Mouse (Mus musculus) stomach, postnatal 0 days (tissue): ENCODE measurements around the gene Tlr2. TPM values are rescaled to one million over a fixed set of nuclear protein-coding genes. Genes with fewer than 3 reads are reported as not detected.
A peak's percentile ranks its signal among the peaks of the same experiment; 100 is the strongest.
"Not testable (repeated sequence)": the region's sequence is repeated elsewhere in the genome, so short reads cannot be mapped to it uniquely, and the experiment has no call there.

Source experiments
- ATAC-seq: fragments of 200-750 bp; cut with Nextera tagmentation; 2 replicates; pipeline ENCODE4 v1.8.0; 2017; ENCODE audit not compliant: low FRiP score, low TSS enrichment
- DNase-seq: peaks from one replicate; pipeline ENCODE4 v3.0.0-alpha.2; 2016; ENCODE audit warnings: low spot score
- H3K27ac ChIP-seq: fragments of 300-500 bp; sonication (generic); replicated peaks from 2 replicates; pipeline ENCODE4 v1.5.1; 2014; ENCODE audit warnings: mild to moderate bottlenecking, control low read depth
- H3K27me3 ChIP-seq: fragments of 300-500 bp; sonication (generic); 2 replicates; pipeline ENCODE4 v1.6.1; 2014; ENCODE audit warnings: low read length; ENCODE audit not compliant: control insufficient read depth, insufficient read depth
- H3K36me3 ChIP-seq: fragments of 300-500 bp; sonication (generic); 2 replicates; pipeline ENCODE4 v1.6.1; 2014; ENCODE audit warnings: low read length, mixed read lengths; ENCODE audit not compliant: control insufficient read depth, insufficient read depth
- H3K4me1 ChIP-seq: fragments of 300-500 bp; sonication (generic); replicated peaks from 2 replicates; pipeline ENCODE4 v1.6.1; 2014; ENCODE audit warnings: antibody characterized with exemption; ENCODE audit not compliant: control insufficient read depth, insufficient read depth
- H3K4me2 ChIP-seq: fragments of 300-500 bp; sonication (generic); replicated peaks from 2 replicates; pipeline ENCODE4 v1.6.1; 2014; ENCODE audit warnings: low read depth, mild to moderate bottlenecking, control low read depth, moderate library complexity
- H3K4me3 ChIP-seq: fragments of 300-500 bp; sonication (generic); 2 replicates; pipeline ENCODE4 v1.5.1; 2014; ENCODE audit warnings: low read depth, low read length, control low read depth
- H3K9ac ChIP-seq: fragments of 300-500 bp; sonication (generic); 2 replicates; pipeline ENCODE4 v1.6.1; 2014; ENCODE audit warnings: mild to moderate bottlenecking, low read length, control low read depth, mixed read lengths
- H3K9me3 ChIP-seq: fragments of 300-500 bp; sonication (generic); 2 replicates; pipeline ENCODE4 v1.6.1; 2016; ENCODE audit warnings: low read length; ENCODE audit not compliant: control insufficient read depth
- CTCF ChIP-seq: IDR thresholded peaks from 2 replicates; pipeline ENCODE4 v1.5.1; 2016; ENCODE audit warnings: antibody characterized with exemption, low read depth, mild to moderate bottlenecking, moderate library complexity
- EP300 ChIP-seq: optimal IDR thresholded peaks from 2 replicates; pipeline ENCODE3; 2016; ENCODE audit warnings: antibody characterized with exemption
- WGBS: fragments of 180-500 bp; shearing (Covaris S2); extraction: QIAGEN DNeasy Blood & Tissue Kit; methylation state at CpG from one replicate; pipeline ENCODE4 v1.1.7; 2014; 5-methylcytosine and 5-hydroxymethylcytosine counted together
- polyA plus RNA-seq: library from polyadenylated mRNA; unstranded; fragments of >200 nt; fragmentation: Nextera tagmentation; extraction: Ambion mirVana; gene quantifications from 2 replicates; pipeline ENCODE4 v1.2.1, GENCODE M21; 2015

Gene Tlr2
- polyA plus RNA-seq, 1 experiment from 2014 or later = 8.5 TPM

DNA sequence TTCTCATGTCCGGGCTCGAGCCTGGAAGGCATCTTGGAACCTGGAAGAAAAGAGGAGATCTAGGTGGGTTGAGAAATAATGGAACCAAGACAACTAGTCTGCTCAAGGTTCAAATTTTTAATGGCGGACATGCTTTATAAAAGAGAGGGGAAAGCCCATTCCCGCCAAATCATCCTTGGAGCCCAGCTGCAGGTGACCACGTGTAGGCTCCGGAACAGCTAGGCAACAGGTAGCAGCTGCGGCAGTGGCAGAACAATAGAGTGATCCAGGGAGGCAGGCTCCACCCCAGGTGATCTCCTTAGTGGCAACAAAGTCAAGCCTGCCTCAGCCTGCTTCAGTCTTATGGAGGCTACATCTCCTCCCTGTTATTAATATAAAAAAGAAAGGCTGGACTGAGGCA, 30.0 kb upstream of the Tlr2 start:
- DNase-seq = peak; percentile 1
- not testable (repeated sequence) for H3K4me3 ChIP-seq, H3K27ac ChIP-seq, H3K36me3 ChIP-seq, H3K4me1 ChIP-seq, H3K4me2 ChIP-seq, H3K27me3 ChIP-seq, H3K9ac ChIP-seq, H3K9me3 ChIP-seq, ATAC-seq
- WGBS = 90% methylated on average over 7 of the region's 7 CpGs

- H3K9me3 ChIP-seq = no peaks in the 10 kb centered on the region
- DNase-seq = peak; percentile 7
Observed at GRCm38 (mm10) chr3:83869776-83870175, 28.2 kb upstream of the Tlr2 start.

GRCm38 (mm10) chr3:83867026-83867425, 25.5 kb upstream of the Tlr2 start:
- not testable (repeated sequence) for H3K4me1 ChIP-seq, H3K27me3 ChIP-seq, ATAC-seq, H3K4me3 ChIP-seq, DNase-seq, H3K9ac ChIP-seq, H3K27ac ChIP-seq, H3K4me2 ChIP-seq, H3K36me3 ChIP-seq, H3K9me3 ChIP-seq
- peak; percentile 21; the same call in 1 of the 2 replicates for TF ChIP-seq CTCF

More at GRCm38 (mm10) chr3:83869776-83870175, 28.2 kb upstream of the Tlr2 start:
- H3K27ac ChIP-seq = no peak overlapping the region
- TF ChIP-seq CTCF = no peak
- no peak for TF ChIP-seq EP300
- no peaks in the 10 kb centered on the region for H3K27me3 ChIP-seq
- H3K4me2 ChIP-seq = no peak overlapping the region
- WGBS = 98% methylated on average over 2 of the region's 2 CpGs
- H3K36me3 ChIP-seq = no peaks in the 10 kb centered on the region
- no peaks in the 10 kb centered on the region for H3K4me1 ChIP-seq
- no peak overlapping the region for H3K4me3 ChIP-seq
- no peak overlapping the region for H3K9ac ChIP-seq
- no peak for ATAC-seq

GRCm38 (mm10) chr3:83865216-83865615, 23.6 kb upstream of the Tlr2 start:
- Histone ChIP-seq H3K27ac (no peak overlapping the region), H3K4me3 (no peak overlapping the region), H3K4me2 (no peak overlapping the region), H3K4me1 (no peaks in the 10 kb centered on the region; the same call in 1 of the 2 replicates), H3K36me3 (no peaks in the 10 kb centered on the region), H3K9ac (no peak overlapping the region), H3K9me3 (no peaks in the 10 kb centered on the region), H3K27me3 (no peaks in the 10 kb centered on the region)
- 47% methylated on average over 2 of the region's 2 CpGs for WGBS
- no peak for TF ChIP-seq CTCF
- TF ChIP-seq EP300 = no peak
- DNase-seq = peak; percentile 41
- ATAC-seq = peak; percentile 89

GRCm38 (mm10) chr3:83864064-83864548, 22.5 kb upstream of the Tlr2 start:
- Histone ChIP-seq H3K4me3 (no peak overlapping the region), H3K27ac (no peak overlapping the region), H3K4me2 (no peak overlapping the region), H3K9ac (no peak overlapping the region), H3K36me3 (no peaks in the 10 kb centered on the region), H3K27me3 (no peaks in the 10 kb centered on the region), H3K9me3 (no peaks in the 10 kb centered on the region), H3K4me1 (no peaks in the 10 kb centered on the region; the same call in 1 of the 2 replicates)
- WGBS = 68% methylated on average over 9 of the region's 9 CpGs
- DNase-seq (no peak), ATAC-seq (no peak)
- TF ChIP-seq EP300 = no peak
- TF ChIP-seq CTCF = no peak

DNA sequence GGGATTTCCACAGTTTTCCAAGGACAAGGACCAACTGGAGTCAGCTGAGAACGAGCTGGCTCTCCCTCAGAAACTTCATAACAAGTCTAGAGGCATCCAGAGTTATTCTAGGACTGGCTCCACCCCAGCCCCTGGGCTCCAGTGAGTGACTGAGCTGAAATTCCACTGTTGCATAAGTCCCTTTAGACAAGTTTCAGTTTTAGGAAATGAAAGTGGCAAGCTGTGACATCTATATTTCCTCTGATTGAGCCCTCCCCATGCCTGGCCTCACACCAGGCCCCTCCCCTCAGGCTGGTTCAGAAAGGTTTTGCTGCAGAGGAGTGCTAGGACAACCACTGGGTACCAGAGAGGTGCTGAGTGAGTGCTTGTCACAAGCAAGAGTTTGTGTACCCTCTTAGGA, 21.4 kb upstream of the Tlr2 start:
- H3K36me3 ChIP-seq = no peaks in the 10 kb centered on the region
- no peaks in the 10 kb centered on the region for H3K27me3 ChIP-seq
- no peak overlapping the region for H3K9ac ChIP-seq
- 11% methylated on average over 1 of the region's 1 CpGs for WGBS
- H3K9me3 ChIP-seq = no peaks in the 10 kb centered on the region
- H3K4me2 ChIP-seq = no peak overlapping the region
- TF ChIP-seq EP300 = no peak
- ATAC-seq = peak; percentile 71
- H3K4me1 ChIP-seq = no peaks in the 10 kb centered on the region; the same call in 1 of the 2 replicates
- peak overlapping the region; percentile 41 for H3K27ac ChIP-seq
- no peak overlapping the region for H3K4me3 ChIP-seq
- DNase-seq = peak; percentile 26
